In genomic region chr11:11837384-11837783, GRCm38 (mm10) we compare ENCODE assay signal across 11 mouse cellular contexts. TPM values are rescaled to one million over a fixed set of nuclear protein-coding genes. Genes with fewer than 3 reads are reported as not detected.
A peak's percentile ranks its signal among the peaks of the same experiment; 100 is the strongest.
DNase-seq lines count a peak whose midpoint lies in the region; ATAC-seq and TF ChIP-seq lines count a peak whose summit lies in the region.
"Had no signal": no experiment of that assay in that cellular context is flagged by ENCODE, and none has a peak within 500 bp of the region (broad histone marks: within the 10 kb centered on the region; RNA-seq: fewer than 3 reads in every experiment).

No protein-coding gene starts in this region.

- 54% methylated on average over 5 of the region's 5 CpGs for WGBS in kidney, embryonic 14.5 days
- WGBS in liver, embryonic 15.5 days (ENCODE audit: insufficient replicate concordance): 52% methylated on average over 5 of the region's 5 CpGs

- TF ChIP-seq POLR2A in embryonic fibroblast, embryonic 13.5 days (IDR thresholded peaks at IDR 0.05; ENCODE audit: low read depth, low read length): no peak

- TF ChIP-seq CTCF in embryonic fibroblast, embryonic 13.5 days (IDR thresholded peaks at IDR 0.05; ENCODE audit: borderline replicate concordance, insufficient read depth, low read length): no peak

- no peak overlapping the region; the same call in 1 of the 2 replicates for H3K4me2 ChIP-seq in kidney, embryonic 14.5 days (replicated peaks; ENCODE audit: low read depth, low read length)
- peak overlapping the region; percentile 79 for H3K4me2 ChIP-seq in liver, embryonic 15.5 days

- peaks cover 94% of the 10 kb centered on the region for H3K4me1 ChIP-seq in erythroblast, embryonic 14.5 days (ENCODE audit: control insufficient read depth)
- peaks cover 29% of the 10 kb centered on the region for H3K4me1 ChIP-seq in kidney, embryonic 14.5 days (ENCODE audit: control insufficient read depth, insufficient read depth, low read length)
- peaks cover 4% of the 10 kb centered on the region for H3K4me1 ChIP-seq in embryonic fibroblast, embryonic 13.5 days (ENCODE audit: control insufficient read depth, insufficient read depth, low read length)
- H3K4me1 ChIP-seq in liver, embryonic 15.5 days (replicated peaks): peaks cover 96% of the 10 kb centered on the region

- H3K36me3 ChIP-seq in erythroblast, embryonic 14.5 days (ENCODE audit: control insufficient read depth): peaks cover 16% of the 10 kb centered on the region
- no peaks in the 10 kb centered on the region for H3K36me3 ChIP-seq in kidney, embryonic 14.5 days (ENCODE audit: control insufficient read depth, insufficient read depth, low read length)
- H3K36me3 ChIP-seq in liver, embryonic 15.5 days (replicated peaks): no peaks in the 10 kb centered on the region
- H3K36me3 ChIP-seq: G1E had no signal

- H3K27me3 ChIP-seq in erythroblast, embryonic 14.5 days (ENCODE audit: control insufficient read depth): peaks cover 22% of the 10 kb centered on the region
- H3K27me3 ChIP-seq in kidney, embryonic 14.5 days (ENCODE audit: control insufficient read depth, insufficient read depth, low read length): no peaks in the 10 kb centered on the region
- H3K27me3 ChIP-seq in liver, embryonic 15.5 days: peaks cover 21% of the 10 kb centered on the region

- no peak overlapping the region for H3K9ac ChIP-seq in kidney, embryonic 14.5 days (ENCODE audit: low read depth, low read length)
- H3K9ac ChIP-seq in liver, embryonic 15.5 days: peak overlapping the region; percentile 55

- H3K9me3 ChIP-seq in erythroblast, embryonic 14.5 days (ENCODE audit: control insufficient read depth, low read length): no peaks in the 10 kb centered on the region
- H3K9me3 ChIP-seq in kidney, embryonic 14.5 days (ENCODE audit: control insufficient read depth, low read length): no peaks in the 10 kb centered on the region
- no peaks in the 10 kb centered on the region for H3K9me3 ChIP-seq in liver, embryonic 15.5 days (replicated peaks)
- H3K9me3 ChIP-seq: G1E had no signal

- no peak for ATAC-seq in erythroblast, adult 5-6 weeks (replicated peaks; ENCODE audit: low FRiP score, poor library complexity, severe bottlenecking)
- no peak for ATAC-seq in kidney, embryonic 14.5 days (ENCODE audit: low FRiP score, low TSS enrichment)
- ATAC-seq in liver, embryonic 15.5 days (ENCODE audit: insufficient read depth): no peak
- ATAC-seq: forebrain, embryonic 16.5 days had no signal

- peak overlapping the region; percentile 68 for H3K4me3 ChIP-seq in erythroblast, embryonic 14.5 days (replicated peaks)
- H3K4me3 ChIP-seq in kidney, embryonic 14.5 days (ENCODE audit: low read length): no peak overlapping the region
- no peak overlapping the region for H3K4me3 ChIP-seq in embryonic fibroblast, embryonic 13.5 days (ENCODE audit: insufficient read depth, low read length)
- H3K4me3 ChIP-seq in liver, embryonic 15.5 days (replicated peaks): peak overlapping the region; percentile 55

- DNase-seq in kidney, adult 9 months: no peak
- no peak for DNase-seq in cerebellum, adult 18-20 months
- no peak for DNase-seq in adrenal gland, adult 18-20 months (ENCODE audit: low spot score in 2 of 2)
- DNase-seq: thymus, adult 2 months had no signal

- peak overlapping the region; percentile 71; the same call in 1 of the 2 replicates for H3K27ac ChIP-seq in kidney, embryonic 14.5 days (ENCODE audit: low read depth, low read length)
- H3K27ac ChIP-seq in embryonic fibroblast, embryonic 13.5 days (ENCODE audit: insufficient read depth, low read length): peak overlapping the region; percentile 1; the same call in 1 of the 2 replicates
- peak overlapping the region; percentile 88 for H3K27ac ChIP-seq in liver, embryonic 15.5 days (replicated peaks)

RNA-seq across cellular contexts. Expression of gene Fignl1, which starts 28.6 kb away (rescaled TPM):
- polyA plus RNA-seq in erythroblast, embryonic 14.5 days (2012): 0.53 and 1.1 TPM in 2 replicates
- total RNA-seq in erythroblast, adult 5-6 weeks (2015; ENCODE audit: low replicate concordance): 35.9 and 36.6 TPM in 2 replicates
- total RNA-seq in erythroblast, adult 5-6 weeks (2017; ENCODE audit: low replicate concordance): 34.0 and 40.8 TPM in 2 replicates
- polyA plus RNA-seq in kidney, embryonic 14.5 days (2014; fragmentation: Nextera tagmentation; extraction: Ambion mirVana): 59.2 and 85.4 TPM in 2 replicates
- 17.5 and 24.4 TPM in 2 replicates for polyA plus RNA-seq in embryonic fibroblast, embryonic 13.5 days (2011; ENCODE audit: insufficient read length, low read depth, missing spikeins)
- 85.0 and 93.2 TPM in 2 replicates for polyA plus RNA-seq in liver, embryonic 15.5 days (2015; fragmentation: Nextera tagmentation; extraction: Ambion mirVana)
- total RNA-seq in adrenal gland, adult 18-20 months (2021): 1 to 10 TPM; 1.3 TPM

Comparison
In these comparisons a context has a peak if more than half of its experiments do, and no peak if none do; other contexts are left out.
1. H3K4me3 ChIP-seq: peak in erythroblast, embryonic 14.5 days (single experiment) and liver, embryonic 15.5 days (single experiment); none in kidney, embryonic 14.5 days (single experiment) and embryonic fibroblast, embryonic 13.5 days (single experiment).
2. H3K27ac ChIP-seq: peak in every context shown above with its lines; median percentile 88 in liver, embryonic 15.5 days; 71 in kidney, embryonic 14.5 days; 1 in embryonic fibroblast, embryonic 13.5 days.